Mouse (Mus musculus) heart, embryonic 12.5 days (tissue): ENCODE measurements around the gene Fmnl2. TPM values are rescaled to one million over a fixed set of nuclear protein-coding genes. Genes with fewer than 3 reads are reported as not detected.

Source experiments
- ATAC-seq: fragments of 200-750 bp; cut with Nextera tagmentation; 2 replicates; pipeline ENCODE4 v1.8.0; 2017; ENCODE audit warnings: moderate TSS enrichment, moderate library complexity; ENCODE audit not compliant: insufficient number of reproducible peaks, low FRiP score
- H3K27ac ChIP-seq: fragments of 300-500 bp; sonication (generic); 2 replicates; pipeline ENCODE4 v1.5.1; 2016; ENCODE audit warnings: mild to moderate bottlenecking, moderate library complexity; ENCODE audit not compliant: poor library complexity, severe bottlenecking
- H3K27me3 ChIP-seq: fragments of 300-500 bp; sonication (generic); replicated peaks from 2 replicates; pipeline ENCODE4 v1.6.1; 2016; ENCODE audit warnings: mild to moderate bottlenecking, moderate library complexity
- H3K36me3 ChIP-seq: fragments of 300-500 bp; sonication (generic); 2 replicates; pipeline ENCODE4 v1.6.1; 2016; ENCODE audit warnings: mild to moderate bottlenecking, moderate library complexity
- H3K4me1 ChIP-seq: fragments of 300-500 bp; sonication (generic); replicated peaks from 2 replicates; pipeline ENCODE4 v1.6.1; 2016; ENCODE audit warnings: mild to moderate bottlenecking
- H3K4me2 ChIP-seq: fragments of 300-500 bp; sonication (generic); 2 replicates; pipeline ENCODE4 v1.6.1; 2016; ENCODE audit warnings: mild to moderate bottlenecking, moderate library complexity
- H3K4me3 ChIP-seq: fragments of 300-500 bp; sonication (generic); 2 replicates; pipeline ENCODE4 v1.5.1; 2016; ENCODE audit warnings: mild to moderate bottlenecking
- H3K9ac ChIP-seq: fragments of 300-500 bp; sonication (generic); 2 replicates; pipeline ENCODE4 v1.6.1; 2016; ENCODE audit warnings: mild to moderate bottlenecking, moderate library complexity
- H3K9me3 ChIP-seq: fragments of 300-500 bp; sonication (generic); replicated peaks from 2 replicates; pipeline ENCODE4 v1.6.1; 2016; ENCODE audit warnings: mild to moderate bottlenecking, moderate library complexity
- WGBS: fragments of 180-500 bp; shearing (Covaris S2); methylation state at CpG from one replicate; pipeline ENCODE4 v1.1.7; 2016; 5-methylcytosine and 5-hydroxymethylcytosine counted together
- polyA plus RNA-seq: library from polyadenylated mRNA; unstranded; fragments of >200 nt; fragmentation: Nextera tagmentation; extraction: Ambion mirVana; gene quantifications from 2 replicates; pipeline ENCODE4 v1.2.1, GENCODE M21; 2016

Gene Fmnl2
- polyA plus RNA-seq, 1 experiment from 2014 or later: 1.1 TPM

DNA sequence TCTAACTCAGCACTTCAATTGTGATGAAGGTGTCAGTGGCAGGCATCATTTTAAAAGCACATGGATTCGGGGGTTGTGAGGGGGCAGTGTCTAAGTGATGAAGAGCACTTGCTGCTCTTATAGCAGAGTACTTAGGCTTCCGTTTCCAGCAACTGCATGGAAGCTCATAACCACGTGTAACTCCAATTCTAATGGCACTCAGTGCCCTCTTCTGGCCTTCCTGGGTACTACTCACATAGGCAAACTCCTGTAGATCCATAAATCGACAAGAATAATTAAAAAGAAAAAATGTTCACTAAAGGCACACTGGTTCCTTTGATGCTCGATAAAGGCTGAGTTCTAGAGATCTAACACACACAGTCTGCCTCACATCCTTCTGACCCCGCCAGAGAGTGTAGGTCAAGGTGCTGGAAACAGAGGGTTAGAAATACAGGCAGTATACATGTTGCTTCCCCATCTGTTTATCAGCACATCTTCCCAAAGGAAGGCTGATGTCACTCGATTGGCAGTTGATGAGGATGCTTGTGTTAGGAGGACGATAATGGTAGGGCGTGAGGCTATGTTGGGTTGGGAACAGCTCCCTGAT is 228.1 kb downstream of the Fmnl2 start:
- WGBS: 43% methylated on average over 9 of the region's 9 CpGs

DNA sequence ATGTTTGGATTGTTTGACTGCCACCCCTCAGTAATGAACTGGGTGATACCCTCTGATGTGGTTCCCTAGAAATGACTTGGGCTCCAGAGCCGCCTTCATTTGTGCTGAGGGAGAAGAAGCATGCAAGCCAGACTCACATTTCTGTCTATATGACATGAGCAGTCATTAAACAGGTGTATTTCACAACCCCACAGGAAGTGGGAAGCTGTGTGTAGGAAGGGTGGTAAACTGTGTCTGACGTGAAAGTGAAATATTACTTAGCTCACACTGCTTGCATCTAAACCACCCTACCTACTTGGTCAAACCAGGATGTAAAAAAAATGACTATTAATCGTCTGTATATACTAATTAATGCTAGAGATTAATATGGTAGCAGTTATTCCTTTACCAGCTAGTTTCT is 231.1 kb downstream of the Fmnl2 start:
- 72% methylated on average over 3 of the region's 3 CpGs for WGBS
- H3K9me3 ChIP-seq: no peaks in the 10 kb centered on the region
- H3K9ac ChIP-seq: no peak overlapping the region
- H3K4me2 ChIP-seq: no peak overlapping the region
- H3K4me1 ChIP-seq: no peaks in the 10 kb centered on the region
- no peak overlapping the region for H3K4me3 ChIP-seq
- H3K27ac ChIP-seq: no peak overlapping the region
- no peaks in the 10 kb centered on the region for H3K27me3 ChIP-seq
- no peak for ATAC-seq
- no peaks in the 10 kb centered on the region for H3K36me3 ChIP-seq

More for the DNA sequence above, 228.1 kb downstream of the Fmnl2 start:
- no peaks in the 10 kb centered on the region for H3K4me1 ChIP-seq
- no peak overlapping the region for H3K4me2 ChIP-seq
- no peak for ATAC-seq
- H3K27me3 ChIP-seq: no peaks in the 10 kb centered on the region
- H3K9me3 ChIP-seq: no peaks in the 10 kb centered on the region
- no peaks in the 10 kb centered on the region for H3K36me3 ChIP-seq
- no peak overlapping the region for H3K4me3 ChIP-seq
- H3K27ac ChIP-seq: no peak overlapping the region
- H3K9ac ChIP-seq: no peak overlapping the region

DNA sequence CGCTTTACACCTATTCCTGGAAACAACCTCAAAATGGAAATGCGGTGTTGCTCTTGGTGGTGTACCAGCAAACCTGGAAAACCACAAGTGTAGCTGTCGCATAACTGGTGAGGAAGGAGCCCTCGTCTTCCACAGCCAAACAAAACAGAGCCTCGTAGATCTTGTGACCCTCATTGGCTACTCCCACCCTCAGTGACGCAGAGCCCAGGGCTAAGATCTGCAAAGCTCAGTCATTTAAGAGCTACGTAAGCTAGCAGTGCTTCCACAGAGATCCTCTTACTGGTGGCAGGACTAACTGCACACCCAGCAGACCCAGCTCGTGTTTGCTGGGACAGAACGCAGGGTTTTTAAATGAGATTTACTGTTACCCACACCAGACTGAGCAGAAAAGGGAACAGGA is 237.4 kb downstream of the Fmnl2 start:
- no peak overlapping the region for H3K27ac ChIP-seq
- no peaks in the 10 kb centered on the region for H3K9me3 ChIP-seq
- no peak overlapping the region for H3K4me3 ChIP-seq
- H3K4me2 ChIP-seq: no peak overlapping the region
- H3K27me3 ChIP-seq: no peaks in the 10 kb centered on the region
- no peaks in the 10 kb centered on the region for H3K36me3 ChIP-seq
- H3K9ac ChIP-seq: no peak overlapping the region
- 81% methylated on average over 9 of the region's 9 CpGs for WGBS
- no peaks in the 10 kb centered on the region for H3K4me1 ChIP-seq
- no peak for ATAC-seq

DNA sequence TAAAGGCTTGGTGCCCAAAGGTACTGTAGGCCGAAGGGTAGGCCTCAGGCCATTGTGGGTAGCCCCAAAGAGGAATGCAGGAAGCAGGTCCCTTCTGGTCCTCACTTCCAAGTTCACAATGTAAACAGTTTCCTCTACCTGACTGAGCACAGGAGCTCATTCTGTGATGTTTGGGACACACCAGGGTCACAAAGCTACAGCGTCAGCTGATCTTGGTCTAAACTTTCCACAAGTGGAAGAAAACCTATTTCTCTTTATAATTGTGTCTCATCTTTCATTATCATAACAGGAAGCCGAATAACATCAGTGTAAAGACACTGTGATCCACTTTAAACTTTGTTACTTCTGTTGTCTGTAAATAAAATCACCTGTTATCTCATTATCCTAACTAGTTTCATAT is 237.8 kb downstream of the Fmnl2 start:
- Histone ChIP-seq H3K27ac (no peak overlapping the region), H3K36me3 (no peaks in the 10 kb centered on the region), H3K9me3 (no peaks in the 10 kb centered on the region), H3K4me2 (no peak overlapping the region), H3K4me1 (no peaks in the 10 kb centered on the region), H3K4me3 (no peak overlapping the region), H3K9ac (no peak overlapping the region), H3K27me3 (no peaks in the 10 kb centered on the region)
- no peak for ATAC-seq
- WGBS: 85% methylated on average over 3 of the region's 3 CpGs

DNA sequence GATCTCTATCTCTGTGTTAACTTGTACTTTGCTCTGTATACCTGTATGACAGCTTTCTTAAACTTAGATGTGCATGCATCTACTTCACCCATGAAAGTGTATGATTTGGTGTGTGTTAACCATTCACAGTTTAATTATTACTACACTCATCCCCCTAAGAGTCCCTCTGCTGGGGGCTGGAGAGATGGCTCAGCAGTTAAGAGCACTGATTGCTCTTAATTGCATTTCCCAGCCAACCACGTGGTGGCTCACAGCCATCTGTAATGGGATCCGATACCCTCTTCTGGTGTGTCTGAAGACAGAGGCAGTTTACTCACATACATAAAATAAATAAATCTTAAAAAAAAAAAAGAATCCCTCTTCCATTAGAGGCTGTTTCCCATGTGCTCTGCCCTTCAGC is 242.4 kb downstream of the Fmnl2 start:
- Histone ChIP-seq H3K9ac (no peak overlapping the region), H3K36me3 (no peaks in the 10 kb centered on the region), H3K4me1 (no peaks in the 10 kb centered on the region), H3K9me3 (no peaks in the 10 kb centered on the region), H3K27me3 (no peaks in the 10 kb centered on the region), H3K4me3 (no peak overlapping the region), H3K4me2 (no peak overlapping the region), H3K27ac (no peak overlapping the region)
- 42% methylated on average over 2 of the region's 2 CpGs for WGBS
- ATAC-seq: no peak

- H3K27ac ChIP-seq: no peak overlapping the region
- no peaks in the 10 kb centered on the region for H3K36me3 ChIP-seq
- no peak overlapping the region for H3K9ac ChIP-seq
- no peaks in the 10 kb centered on the region for H3K27me3 ChIP-seq
- H3K9me3 ChIP-seq: no peaks in the 10 kb centered on the region
- no peak for ATAC-seq
- no peaks in the 10 kb centered on the region for H3K4me1 ChIP-seq
- 79% methylated on average over 11 of the region's 11 CpGs for WGBS
- no peak overlapping the region for H3K4me3 ChIP-seq
- no peak overlapping the region for H3K4me2 ChIP-seq
These were observed 244.5 kb downstream of the Fmnl2 start for GRCm38 (mm10) chr2:53101885-53102740.

GRCm38 (mm10) chr2:53102901-53103300 is 245.2 kb downstream of the Fmnl2 start:
- Histone ChIP-seq H3K4me3 (no peak overlapping the region), H3K27me3 (no peaks in the 10 kb centered on the region), H3K4me2 (no peak overlapping the region), H3K9me3 (no peaks in the 10 kb centered on the region), H3K4me1 (no peaks in the 10 kb centered on the region), H3K36me3 (no peaks in the 10 kb centered on the region; the same call in 1 of the 2 replicates), H3K27ac (no peak overlapping the region), H3K9ac (no peak overlapping the region)
- WGBS: 83% methylated on average over 2 of the region's 2 CpGs
- ATAC-seq: no peak

GRCm38 (mm10) chr2:53105408-53105807 is 247.7 kb downstream of the Fmnl2 start:
- Histone ChIP-seq H3K36me3 (no peaks in the 10 kb centered on the region; the same call in 1 of the 2 replicates), H3K27me3 (no peaks in the 10 kb centered on the region), H3K27ac (no peak overlapping the region), H3K4me3 (no peak overlapping the region), H3K4me1 (no peaks in the 10 kb centered on the region), H3K9me3 (no peaks in the 10 kb centered on the region), H3K4me2 (no peak overlapping the region), H3K9ac (no peak overlapping the region)
- no peak for ATAC-seq
- WGBS: 86% methylated on average over 10 of the region's 10 CpGs

DNA sequence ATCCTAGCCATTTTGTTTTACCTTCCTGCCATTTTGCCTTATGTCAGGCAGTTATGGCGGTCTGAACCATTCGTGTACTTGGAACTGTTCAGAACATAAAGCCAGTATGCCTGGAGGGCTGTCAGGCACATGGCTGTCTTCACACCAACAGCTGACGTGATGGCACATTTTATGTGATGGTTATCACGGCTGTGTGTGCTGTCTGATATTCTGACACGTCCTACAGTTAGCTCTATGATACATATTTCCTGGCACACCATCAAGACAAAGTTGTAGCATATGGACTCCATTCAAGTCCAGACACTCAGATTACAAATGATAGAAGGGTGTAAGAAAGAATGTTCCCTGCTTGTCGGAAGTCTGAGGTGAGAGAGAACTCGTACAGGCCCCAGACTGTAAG is 248.4 kb downstream of the Fmnl2 start:
- no peak overlapping the region for H3K4me3 ChIP-seq
- no peak for ATAC-seq
- no peak overlapping the region for H3K27ac ChIP-seq
- no peaks in the 10 kb centered on the region for H3K4me1 ChIP-seq
- no peak overlapping the region for H3K9ac ChIP-seq
- no peak overlapping the region for H3K4me2 ChIP-seq
- no peaks in the 10 kb centered on the region for H3K27me3 ChIP-seq
- H3K9me3 ChIP-seq: no peaks in the 10 kb centered on the region
- no peaks in the 10 kb centered on the region; the same call in 1 of the 2 replicates for H3K36me3 ChIP-seq
- 73% methylated on average over 7 of the region's 7 CpGs for WGBS

DNA sequence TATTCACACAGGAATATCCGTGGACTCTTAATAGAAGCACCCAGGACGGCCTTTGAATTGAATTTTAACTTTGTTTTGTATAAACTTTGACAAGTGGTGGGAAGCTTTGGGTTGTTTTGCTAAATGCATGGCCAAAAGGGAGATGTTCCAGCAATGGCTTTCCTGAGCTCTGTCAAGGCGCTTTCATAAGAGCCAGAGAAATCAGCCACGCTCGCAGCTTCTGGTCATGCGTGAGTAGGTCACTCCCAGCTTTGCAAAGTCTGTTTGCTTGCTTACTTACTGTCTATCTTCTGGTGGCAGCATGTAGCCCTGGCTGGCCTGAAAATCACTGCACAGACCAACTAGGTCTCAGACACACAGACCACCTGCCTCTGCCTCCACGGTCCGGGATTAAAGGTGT is 248.8 kb downstream of the Fmnl2 start:
- no peaks in the 10 kb centered on the region; the same call in 1 of the 2 replicates for H3K36me3 ChIP-seq
- no peak for ATAC-seq
- no peaks in the 10 kb centered on the region for H3K4me1 ChIP-seq
- H3K9me3 ChIP-seq: no peaks in the 10 kb centered on the region
- H3K9ac ChIP-seq: no peak overlapping the region
- no peak overlapping the region for H3K4me2 ChIP-seq
- no peak overlapping the region for H3K27ac ChIP-seq
- no peak overlapping the region for H3K4me3 ChIP-seq
- WGBS: 85% methylated on average over 8 of the region's 8 CpGs
- no peaks in the 10 kb centered on the region for H3K27me3 ChIP-seq

DNA sequence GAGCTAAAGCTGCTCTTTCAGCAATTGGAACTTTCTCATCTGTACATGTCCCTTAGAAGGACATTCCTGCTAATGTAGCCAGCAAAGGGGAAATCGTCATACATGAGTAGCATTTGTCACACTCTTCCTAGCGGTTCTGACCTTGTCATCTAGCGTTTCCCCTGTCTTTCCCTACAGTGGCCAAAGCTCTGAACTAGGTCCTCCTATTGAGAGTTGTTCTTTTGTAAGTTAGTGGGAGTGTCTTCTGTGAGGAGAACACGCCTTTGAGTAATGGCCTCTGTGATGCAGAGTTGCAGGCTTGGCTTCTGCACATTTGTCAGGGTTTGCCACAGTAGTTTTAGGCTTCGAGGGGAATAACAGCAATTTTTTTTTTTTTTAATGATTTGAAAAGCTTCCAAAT is 250.9 kb downstream of the Fmnl2 start:
- no peak overlapping the region for H3K9ac ChIP-seq
- H3K27me3 ChIP-seq: no peaks in the 10 kb centered on the region
- H3K4me1 ChIP-seq: no peaks in the 10 kb centered on the region
- H3K36me3 ChIP-seq: no peaks in the 10 kb centered on the region; the same call in 1 of the 2 replicates
- no peak overlapping the region for H3K27ac ChIP-seq
- WGBS: 84% methylated on average over 5 of the region's 5 CpGs
- no peak overlapping the region for H3K4me3 ChIP-seq
- H3K4me2 ChIP-seq: no peak overlapping the region
- ATAC-seq: no peak
- no peaks in the 10 kb centered on the region for H3K9me3 ChIP-seq
